Mouse (Mus musculus) forebrain, embryonic 16.5 days (tissue): Measurements from ENCODE around the gene Gm20388. TPM values are rescaled to one million over a fixed set of nuclear protein-coding genes. Genes with fewer than 3 reads are reported as not detected.

Source experiments
- ATAC-seq: fragments of 200-750 bp; cut with Nextera tagmentation; 2 replicates; pipeline ENCODE4 v1.8.0; 2017; ENCODE audit warnings: mild to moderate bottlenecking, moderate library complexity
- H3K27ac ChIP-seq: fragments of 300-500 bp; sonication (generic); 2 replicates; pipeline ENCODE4 v1.5.1; 2014; ENCODE audit warnings: low read length, control low read depth
- H3K27me3 ChIP-seq: fragments of 300-500 bp; sonication (generic); replicated peaks from 2 replicates; pipeline ENCODE4 v1.6.1; 2014; ENCODE audit warnings: low read length; ENCODE audit not compliant: control insufficient read depth, insufficient read depth
- H3K36me3 ChIP-seq: fragments of 300-500 bp; sonication (generic); 2 replicates; pipeline ENCODE4 v1.6.1; 2014; ENCODE audit not compliant: control insufficient read depth, insufficient read depth
- H3K4me1 ChIP-seq: fragments of 300-500 bp; sonication (generic); replicated peaks from 2 replicates; pipeline ENCODE4 v1.6.1; 2014; ENCODE audit warnings: low read length; ENCODE audit not compliant: control insufficient read depth, insufficient read depth
- H3K4me2 ChIP-seq: fragments of 300-500 bp; sonication (generic); 2 replicates; pipeline ENCODE4 v1.6.1; 2014; ENCODE audit warnings: mild to moderate bottlenecking, low read length, control low read depth
- H3K4me3 ChIP-seq: fragments of 300-500 bp; sonication (generic); replicated peaks from 2 replicates; pipeline ENCODE4 v1.5.1; 2014; ENCODE audit warnings: mild to moderate bottlenecking, low read length, control low read depth
- H3K9ac ChIP-seq: fragments of 300-500 bp; sonication (generic); replicated peaks from 2 replicates; pipeline ENCODE4 v1.6.1; 2014; ENCODE audit warnings: low read depth, low read length, control low read depth
- H3K9me3 ChIP-seq: fragments of 300-500 bp; sonication (generic); 2 replicates; pipeline ENCODE4 v1.6.1; 2016; ENCODE audit warnings: low read length; ENCODE audit not compliant: control insufficient read depth
- WGBS: fragments of 180-500 bp; shearing (Covaris S2); extraction: QIAGEN DNeasy Blood & Tissue Kit; methylation state at CpG from one replicate; pipeline ENCODE4 v1.1.7; 2014; 5-methylcytosine and 5-hydroxymethylcytosine counted together
- polyA plus RNA-seq: library from polyadenylated mRNA; unstranded; fragments of >200 nt; fragmentation: Nextera tagmentation; extraction: Ambion mirVana; gene quantifications from 2 replicates; pipeline ENCODE4 v1.2.1, GENCODE M21; 2015

Gm20388 gene
- polyA plus RNA-seq, 1 experiment from 2014 or later: 4.7 TPM

DNA sequence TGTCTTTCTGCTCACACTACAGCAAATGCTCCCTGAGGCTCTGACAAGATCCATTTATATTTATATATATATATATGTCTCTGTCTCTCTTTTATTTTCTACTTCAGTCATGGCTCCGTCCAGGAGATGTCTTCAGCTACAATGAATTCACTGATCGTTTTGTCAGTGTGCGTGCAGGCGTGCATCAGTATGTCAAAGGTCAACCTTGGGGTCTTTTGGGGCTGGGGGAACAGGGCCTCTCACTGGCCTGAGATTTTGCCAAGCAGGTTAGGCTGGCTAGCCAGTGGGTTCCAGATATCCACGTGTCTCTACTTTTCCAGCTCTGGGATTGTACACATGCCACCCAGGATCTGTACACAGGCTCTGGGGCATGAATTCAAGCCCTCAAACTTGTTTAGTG lies 2992.4 kb downstream of the Gm20388 start:
- Histone ChIP-seq H3K4me3 (no peak overlapping the region), H3K4me1 (peaks cover 7% of the 10 kb centered on the region), H3K27me3 (no peaks in the 10 kb centered on the region), H3K4me2 (no peak overlapping the region), H3K36me3 (peaks cover 8% of the 10 kb centered on the region; the same call in 1 of the 2 replicates), H3K9me3 (no peaks in the 10 kb centered on the region), H3K9ac (no peak overlapping the region), H3K27ac (no peak overlapping the region)
- WGBS: 42% methylated on average over 5 of the region's 5 CpGs
- ATAC-seq: no peak

GRCm38 (mm10) chr8:122904496-122904895 lies 2993.9 kb downstream of the Gm20388 start:
- 88% methylated on average over 11 of the region's 11 CpGs for WGBS

DNA sequence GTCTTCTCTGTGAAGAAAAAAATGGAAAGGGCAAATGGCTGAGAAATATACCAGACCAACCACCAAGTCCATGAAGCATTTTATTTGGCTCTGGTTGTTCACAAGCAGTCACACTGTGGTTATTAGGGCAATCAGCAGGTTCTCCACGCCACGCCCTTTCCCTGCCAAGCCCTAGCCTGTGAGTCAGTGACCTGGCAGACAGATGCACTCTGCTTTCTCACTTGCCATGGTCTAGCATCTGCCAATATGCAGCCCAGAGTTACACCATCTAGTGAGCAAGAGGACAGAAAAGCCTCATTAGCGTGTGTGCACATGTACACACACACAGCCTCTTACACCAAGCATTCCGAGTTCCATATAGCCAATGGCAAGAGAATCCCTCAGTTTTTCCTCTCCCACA lies 2994.7 kb downstream of the Gm20388 start:
- H3K4me3 ChIP-seq: no peak overlapping the region
- WGBS: 90% methylated on average over 4 of the region's 4 CpGs
- H3K4me1 ChIP-seq: peaks cover 7% of the 10 kb centered on the region
- no peak overlapping the region for H3K4me2 ChIP-seq
- no peak overlapping the region for H3K9ac ChIP-seq
- H3K27me3 ChIP-seq: no peaks in the 10 kb centered on the region
- no peak for ATAC-seq
- peaks cover 5% of the 10 kb centered on the region; the same call in 1 of the 2 replicates for H3K36me3 ChIP-seq
- no peak overlapping the region for H3K27ac ChIP-seq
- no peaks in the 10 kb centered on the region for H3K9me3 ChIP-seq

More at GRCm38 (mm10) chr8:122904496-122904895, 2993.9 kb downstream of the Gm20388 start:
- H3K27ac ChIP-seq: no peak overlapping the region
- no peak overlapping the region for H3K9ac ChIP-seq
- peaks cover 5% of the 10 kb centered on the region; the same call in 1 of the 2 replicates for H3K36me3 ChIP-seq
- ATAC-seq: no peak
- H3K4me1 ChIP-seq: peaks cover 7% of the 10 kb centered on the region
- H3K4me3 ChIP-seq: no peak overlapping the region
- H3K4me2 ChIP-seq: no peak overlapping the region
- H3K27me3 ChIP-seq: no peaks in the 10 kb centered on the region
- no peaks in the 10 kb centered on the region for H3K9me3 ChIP-seq

DNA sequence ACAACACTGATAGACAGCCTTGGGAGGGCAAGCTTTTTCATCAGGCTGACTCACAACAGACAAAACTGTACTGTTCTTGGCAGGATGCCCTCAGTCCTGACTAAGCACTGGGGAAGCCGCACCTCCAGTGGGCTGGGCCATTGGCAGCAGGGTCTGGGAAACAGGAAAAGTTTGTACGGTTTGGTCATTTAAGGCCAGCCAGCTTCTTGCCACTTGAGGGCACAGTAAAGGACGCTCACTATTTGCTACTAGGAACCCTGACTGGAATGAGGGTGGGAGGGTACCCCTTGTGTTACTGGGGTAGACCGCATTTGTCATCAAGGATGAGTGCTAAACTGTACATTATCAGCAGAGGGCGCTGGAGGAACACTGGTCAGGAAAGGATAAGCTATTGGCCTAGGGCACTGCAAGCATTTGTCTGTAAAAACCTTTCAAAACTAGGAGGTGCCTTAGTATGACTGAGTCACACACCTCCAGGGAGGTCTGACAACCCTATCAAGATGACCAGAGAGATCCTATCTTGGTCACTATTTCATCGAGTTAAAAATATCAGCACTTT lies 2995.9 kb downstream of the Gm20388 start:
- peak; percentile 88 for ATAC-seq
- Histone ChIP-seq H3K27ac (no peak overlapping the region), H3K36me3 (peaks cover 5% of the 10 kb centered on the region; the same call in 1 of the 2 replicates), H3K4me2 (no peak overlapping the region), H3K9ac (no peak overlapping the region), H3K4me3 (no peak overlapping the region), H3K4me1 (peaks cover 7% of the 10 kb centered on the region), H3K9me3 (no peaks in the 10 kb centered on the region), H3K27me3 (no peaks in the 10 kb centered on the region)
- WGBS: 35% methylated on average over 6 of the region's 6 CpGs

GRCm38 (mm10) chr8:122912150-122912549 lies 3001.5 kb downstream of the Gm20388 start:
- Histone ChIP-seq H3K9ac (no peak overlapping the region), H3K4me1 (0 out of 2 replicates have a peak, but pooled peaks cover 4% of the 10 kb centered on the region), H3K9me3 (no peaks in the 10 kb centered on the region), H3K36me3 (peaks cover 5% of the 10 kb centered on the region; the same call in 1 of the 2 replicates), H3K27ac (no peak overlapping the region), H3K4me2 (no peak overlapping the region), H3K27me3 (no peaks in the 10 kb centered on the region), H3K4me3 (no peak overlapping the region)
- ATAC-seq: no peak
- 84% methylated on average over 3 of the region's 3 CpGs for WGBS

- H3K4me1 ChIP-seq: peaks cover 10% of the 10 kb centered on the region; the same call in 1 of the 2 replicates
- H3K4me3 ChIP-seq: no peak overlapping the region
- no peaks in the 10 kb centered on the region for H3K27me3 ChIP-seq
- peaks cover 3% of the 10 kb centered on the region; the same call in 1 of the 2 replicates for H3K36me3 ChIP-seq
- no peak overlapping the region for H3K4me2 ChIP-seq
- no peak for ATAC-seq
- no peak overlapping the region for H3K9ac ChIP-seq
- WGBS: 84% methylated on average over 4 of the region's 4 CpGs
- no peak overlapping the region for H3K27ac ChIP-seq
- H3K9me3 ChIP-seq: no peaks in the 10 kb centered on the region
These were observed 3002.2 kb downstream of the Gm20388 start for GRCm38 (mm10) chr8:122912871-122913270.

DNA sequence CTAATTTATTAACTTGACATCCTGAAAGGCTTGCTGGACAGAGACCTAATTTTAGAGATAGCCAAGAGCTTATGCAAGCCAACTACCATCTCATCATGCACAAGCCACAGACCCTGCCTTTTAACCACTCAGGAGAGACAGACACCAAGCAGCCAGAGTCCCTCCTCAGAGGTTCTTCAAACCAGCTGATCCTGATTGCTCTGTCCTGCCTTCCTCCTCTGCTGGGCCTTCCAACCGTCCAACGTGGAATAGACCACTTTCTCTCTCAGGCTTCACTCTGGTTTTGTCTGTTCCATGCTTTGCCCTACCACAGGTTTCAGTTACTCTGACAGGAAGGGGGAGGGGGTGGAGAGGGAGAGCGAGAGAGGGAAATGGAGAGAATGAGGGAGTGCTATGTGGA lies 3006.1 kb downstream of the Gm20388 start:
- WGBS: 81% methylated on average over 3 of the region's 3 CpGs
- H3K27me3 ChIP-seq: no peaks in the 10 kb centered on the region
- H3K4me2 ChIP-seq: no peak overlapping the region
- no peak for ATAC-seq
- peaks cover 22% of the 10 kb centered on the region for H3K4me1 ChIP-seq
- no peak overlapping the region for H3K4me3 ChIP-seq
- no peak overlapping the region for H3K9ac ChIP-seq
- H3K36me3 ChIP-seq: no peaks in the 10 kb centered on the region
- H3K9me3 ChIP-seq: no peaks in the 10 kb centered on the region
- no peak overlapping the region for H3K27ac ChIP-seq

DNA sequence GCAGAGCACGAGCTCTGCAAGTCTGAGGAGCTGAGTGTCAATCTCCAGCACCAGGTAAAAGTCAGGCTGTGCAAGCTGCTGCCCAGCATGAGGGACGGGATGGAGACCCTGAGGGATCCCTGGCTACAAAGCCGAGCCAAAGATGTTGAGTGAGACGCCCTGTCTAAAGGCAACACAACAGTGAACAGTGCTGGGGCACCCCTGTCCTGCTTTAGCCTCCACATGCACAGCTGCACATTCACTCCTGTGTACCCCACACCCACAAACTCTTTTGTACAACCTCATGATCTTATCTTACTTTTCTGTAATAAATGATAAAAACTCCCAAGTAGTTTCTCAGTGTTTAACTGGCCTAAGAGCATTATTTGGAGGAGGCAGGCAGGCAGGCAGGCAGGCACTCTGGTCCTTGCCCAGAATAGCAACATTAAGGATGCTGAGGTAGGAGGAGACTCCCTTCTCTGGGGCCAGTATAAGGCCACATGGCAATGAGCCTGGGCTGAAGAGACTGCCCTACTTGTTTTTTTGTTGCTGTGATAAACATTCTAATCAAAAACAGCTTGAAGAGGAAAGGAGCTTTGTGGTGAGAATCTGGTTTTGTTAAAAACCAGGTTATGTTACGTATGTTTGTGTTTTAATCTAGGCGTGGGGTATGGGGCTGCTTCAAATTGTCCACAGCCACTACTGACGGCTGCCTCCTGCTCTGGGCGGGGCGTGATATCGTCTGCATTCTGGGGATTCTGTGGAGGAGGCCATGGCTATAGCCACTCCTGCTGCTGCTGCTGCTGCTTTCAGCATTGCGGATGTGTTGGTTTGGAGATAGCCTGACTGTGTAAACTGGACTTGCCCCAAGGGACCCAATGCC lies 3007.1 kb downstream of the Gm20388 start:
- no peak overlapping the region for H3K4me3 ChIP-seq
- no peaks in the 10 kb centered on the region for H3K36me3 ChIP-seq
- H3K9me3 ChIP-seq: no peaks in the 10 kb centered on the region
- no peaks in the 10 kb centered on the region for H3K27me3 ChIP-seq
- H3K4me1 ChIP-seq: peaks cover 21% of the 10 kb centered on the region
- no peak overlapping the region for H3K4me2 ChIP-seq
- ATAC-seq: no peak
- WGBS: 78% methylated on average over 11 of the region's 11 CpGs
- no peak overlapping the region for H3K27ac ChIP-seq
- no peak overlapping the region for H3K9ac ChIP-seq

GRCm38 (mm10) chr8:122918438-122919107 lies 3007.9 kb downstream of the Gm20388 start:
- Histone ChIP-seq H3K4me2 (no peak overlapping the region), H3K4me3 (no peak overlapping the region), H3K27me3 (no peaks in the 10 kb centered on the region), H3K9ac (no peak overlapping the region), H3K4me1 (peaks cover 18% of the 10 kb centered on the region), H3K9me3 (no peaks in the 10 kb centered on the region), H3K36me3 (no peaks in the 10 kb centered on the region), H3K27ac (no peak overlapping the region)
- 81% methylated on average over 7 of the region's 7 CpGs for WGBS
- no peak for ATAC-seq
